Mouse (Mus musculus): ENCODE measurements around the gene Inmt. TPM values are rescaled to one million over a fixed set of nuclear protein-coding genes. Genes with fewer than 3 reads are reported as not detected.

Gene Inmt
- polyA plus RNA-seq, 1 experiment from 2014 or later, result 0.20 TPM

- 57% methylated on average over 1 of the region's 1 CpGs for WGBS
- Histone ChIP-seq H3K4me1 (0 out of 2 replicates have a peak, but pooled peaks cover 1% of the 10 kb centered on the region), H3K27me3 (ENCODE audit: insufficient read depth, poor library complexity, severe bottlenecking) (no peaks in the 10 kb centered on the region), H3K9me3 (no peaks in the 10 kb centered on the region), H3K4me3 (no peak overlapping the region), H3K27ac (no peak overlapping the region), H3K36me3 (no peaks in the 10 kb centered on the region)
- no peak for DNase-seq (ENCODE audit: low spot score)
These were observed 15.6 kb downstream of the Inmt start for GRCm38 (mm10) chr6:55159256-55159655.

GRCm38 (mm10) chr6:55152226-55152625 is 22.6 kb downstream of the Inmt start:
- no peak overlapping the region for H3K27ac ChIP-seq
- H3K27me3 ChIP-seq (ENCODE audit: insufficient read depth, poor library complexity, severe bottlenecking), result no peaks in the 10 kb centered on the region; the same call in 1 of the 2 replicates
- no peak overlapping the region for H3K4me3 ChIP-seq
- 0 out of 2 replicates have a peak, but pooled peaks cover 4% of the 10 kb centered on the region for H3K4me1 ChIP-seq
- WGBS, result 82% methylated on average over 3 of the region's 3 CpGs
- no peaks in the 10 kb centered on the region for H3K36me3 ChIP-seq
- DNase-seq (ENCODE audit: low spot score), result no peak
- H3K9me3 ChIP-seq, result no peaks in the 10 kb centered on the region

DNA sequence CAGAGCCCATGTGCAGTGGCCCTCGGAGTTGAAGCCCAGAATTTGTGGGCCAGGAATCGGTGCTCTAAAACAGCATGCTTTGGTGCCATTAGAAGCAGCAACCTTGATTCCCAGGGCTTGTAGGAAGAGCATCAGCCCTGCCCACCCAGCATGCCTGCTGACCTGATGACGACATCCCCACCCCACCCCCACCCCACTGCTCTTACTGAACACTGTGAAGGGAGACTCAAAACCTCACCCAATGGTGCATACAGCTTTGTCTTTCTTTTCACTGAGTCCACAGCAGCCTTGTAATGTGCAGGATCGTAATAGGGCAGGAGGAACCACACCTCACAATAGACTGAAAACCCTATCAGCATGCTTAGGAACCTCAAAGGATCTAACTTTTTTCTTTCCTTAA is 28.7 kb downstream of the Inmt start:
- no peak for DNase-seq (ENCODE audit: low spot score)
- WGBS, result 58% methylated on average over 4 of the region's 4 CpGs

GRCm38 (mm10) chr6:55145285-55145684 is 29.6 kb downstream of the Inmt start:
- H3K4me1 ChIP-seq, result no peaks in the 10 kb centered on the region; the same call in 1 of the 2 replicates
- no peaks in the 10 kb centered on the region for H3K36me3 ChIP-seq
- DNase-seq (ENCODE audit: low spot score), result no peak
- H3K9me3 ChIP-seq, result 0 out of 2 replicates have a peak, but pooled peaks cover 3% of the 10 kb centered on the region
- H3K27me3 ChIP-seq (ENCODE audit: insufficient read depth, poor library complexity, severe bottlenecking), result peaks cover 4% of the 10 kb centered on the region; the same call in 1 of the 2 replicates
- H3K4me3 ChIP-seq, result no peak overlapping the region
- 72% methylated on average over 5 of the region's 5 CpGs for WGBS
- H3K27ac ChIP-seq, result no peak overlapping the region

More for the DNA sequence above, 28.7 kb downstream of the Inmt start:
- H3K36me3 ChIP-seq, result no peaks in the 10 kb centered on the region
- no peak overlapping the region for H3K4me3 ChIP-seq
- H3K9me3 ChIP-seq, result 0 out of 2 replicates have a peak, but pooled peaks cover 3% of the 10 kb centered on the region
- H3K4me1 ChIP-seq, result no peaks in the 10 kb centered on the region; the same call in 1 of the 2 replicates
- H3K27ac ChIP-seq, result no peak overlapping the region
- no peaks in the 10 kb centered on the region; the same call in 1 of the 2 replicates for H3K27me3 ChIP-seq (ENCODE audit: insufficient read depth, poor library complexity, severe bottlenecking)

GRCm38 (mm10) chr6:55138343-55138742 is 36.5 kb downstream of the Inmt start:
- Histone ChIP-seq H3K9me3 (no peaks in the 10 kb centered on the region), H3K36me3 (no peaks in the 10 kb centered on the region), H3K4me3 (no peak overlapping the region), H3K27ac (no peak overlapping the region), H3K27me3 (ENCODE audit: insufficient read depth, poor library complexity, severe bottlenecking) (0 out of 2 replicates have a peak, but pooled peaks cover 4% of the 10 kb centered on the region), H3K4me1 (peaks cover 12% of the 10 kb centered on the region)
- no peak for DNase-seq (ENCODE audit: low spot score)

- peaks cover 46% of the 10 kb centered on the region for H3K4me1 ChIP-seq
- no peaks in the 10 kb centered on the region for H3K9me3 ChIP-seq
- no peak for DNase-seq (ENCODE audit: low spot score)
- H3K27ac ChIP-seq, result peak overlapping the region; percentile 85
- H3K27me3 ChIP-seq (ENCODE audit: insufficient read depth, poor library complexity, severe bottlenecking), result no peaks in the 10 kb centered on the region
- no peaks in the 10 kb centered on the region for H3K36me3 ChIP-seq
- peak overlapping the region; percentile 29; the same call in 1 of the 2 replicates for H3K4me3 ChIP-seq
- 65% methylated on average over 1 of the region's 1 CpGs for WGBS
These were observed 41.4 kb downstream of the Inmt start for GRCm38 (mm10) chr6:55133425-55133824.

GRCm38 (mm10) chr6:55132794-55133193 is 42.0 kb downstream of the Inmt start, which contains the start of gene Crhr2:
Crhr2 (minus strand) TSS chr6:55133016.
- Histone ChIP-seq H3K4me1 (peaks cover 49% of the 10 kb centered on the region), H3K27me3 (ENCODE audit: insufficient read depth, poor library complexity, severe bottlenecking) (no peaks in the 10 kb centered on the region), H3K27ac (peak within 1 kb of the TSS; percentile 85), H3K36me3 (no peaks in the 10 kb centered on the region), H3K4me3 (peak within 1 kb of the TSS; percentile 29; the same call in 1 of the 2 replicates), H3K9me3 (no peaks in the 10 kb centered on the region)
- DNase-seq (ENCODE audit: low spot score), result no peak
- 53% methylated on average over 10 of the region's 10 CpGs for WGBS

GRCm38 (mm10) chr6:55131301-55131700 is 43.5 kb downstream of the Inmt start:
- Histone ChIP-seq H3K4me3 (no peak overlapping the region), H3K27ac (peak overlapping the region; percentile 81)

GRCm38 (mm10) chr6:55130631-55131030 is 44.2 kb downstream of the Inmt start:
- WGBS, result 14% methylated on average over 6 of the region's 6 CpGs
- no peak for DNase-seq (ENCODE audit: low spot score)
- H3K4me1 ChIP-seq, result peaks cover 44% of the 10 kb centered on the region
- no peaks in the 10 kb centered on the region for H3K36me3 ChIP-seq
- peaks cover 11% of the 10 kb centered on the region; the same call in 1 of the 2 replicates for H3K27me3 ChIP-seq (ENCODE audit: insufficient read depth, poor library complexity, severe bottlenecking)
- no peaks in the 10 kb centered on the region for H3K9me3 ChIP-seq
- H3K27ac ChIP-seq, result peak overlapping the region; percentile 81; the same call in 1 of the 2 replicates
- H3K4me3 ChIP-seq, result no peak overlapping the region

More at GRCm38 (mm10) chr6:55131301-55131700, 43.5 kb downstream of the Inmt start:
- Histone ChIP-seq H3K9me3 (no peaks in the 10 kb centered on the region), H3K4me1 (peaks cover 47% of the 10 kb centered on the region), H3K27me3 (ENCODE audit: insufficient read depth, poor library complexity, severe bottlenecking) (peaks cover 4% of the 10 kb centered on the region; the same call in 1 of the 2 replicates), H3K36me3 (no peaks in the 10 kb centered on the region)
- no peak for DNase-seq (ENCODE audit: low spot score)
- 86% methylated on average over 4 of the region's 4 CpGs for WGBS

GRCm38 (mm10) chr6:55128391-55128790 is 46.5 kb downstream of the Inmt start:
- Histone ChIP-seq H3K27ac (0 out of 2 replicates have a peak overlapping the region, but pooled peaks have one; percentile 13), H3K9me3 (no peaks in the 10 kb centered on the region), H3K4me1 (peaks cover 38% of the 10 kb centered on the region), H3K36me3 (no peaks in the 10 kb centered on the region), H3K27me3 (ENCODE audit: insufficient read depth, poor library complexity, severe bottlenecking) (peaks cover 26% of the 10 kb centered on the region), H3K4me3 (no peak overlapping the region)
- no peak for DNase-seq (ENCODE audit: low spot score)

GRCm38 (mm10) chr6:55126576-55126975 is 48.3 kb downstream of the Inmt start:
- Histone ChIP-seq H3K36me3 (no peaks in the 10 kb centered on the region), H3K9me3 (no peaks in the 10 kb centered on the region), H3K27me3 (ENCODE audit: insufficient read depth, poor library complexity, severe bottlenecking) (peaks cover 30% of the 10 kb centered on the region), H3K4me3 (no peak overlapping the region), H3K27ac (no peak overlapping the region), H3K4me1 (peaks cover 22% of the 10 kb centered on the region)
- WGBS, result 77% methylated on average over 5 of the region's 5 CpGs
- DNase-seq (ENCODE audit: low spot score), result no peak

GRCm38 (mm10) chr6:55123056-55123455 is 51.8 kb downstream of the Inmt start:
- Histone ChIP-seq H3K27ac (no peak overlapping the region), H3K4me3 (no peak overlapping the region), H3K4me1 (peaks cover 2% of the 10 kb centered on the region), H3K9me3 (no peaks in the 10 kb centered on the region), H3K27me3 (ENCODE audit: insufficient read depth, poor library complexity, severe bottlenecking) (peaks cover 65% of the 10 kb centered on the region), H3K36me3 (no peaks in the 10 kb centered on the region)
- WGBS, result 25% methylated on average over 4 of the region's 4 CpGs
- no peak for DNase-seq (ENCODE audit: low spot score)

Measured in heart, embryonic 10.5 days (tissue).